Mouse (Mus musculus): Measurements from ENCODE around the gene Anks6.

Gene Anks6

DNA sequence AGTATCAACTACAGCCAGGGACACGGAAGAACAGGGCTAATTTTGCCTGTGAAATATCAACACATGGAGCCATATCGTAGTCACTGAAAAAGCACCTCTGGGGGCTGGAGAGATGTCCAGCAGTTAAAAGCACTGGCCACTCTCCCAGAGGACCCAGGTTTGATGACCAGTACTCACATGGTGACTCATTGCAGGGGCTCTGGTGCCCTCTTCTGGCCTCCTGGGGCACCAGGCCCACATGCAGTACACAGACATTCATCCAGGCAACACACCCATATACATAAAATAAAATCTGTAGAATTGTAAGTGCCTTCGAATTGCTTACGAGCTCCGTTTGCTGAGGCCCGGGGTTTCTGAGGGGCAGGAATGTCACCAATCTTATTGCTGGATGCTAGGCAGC is 10.3 kb downstream of the Anks6 start:
- no peak for DNase-seq (ENCODE audit: low read depth, low spot score)

DNA sequence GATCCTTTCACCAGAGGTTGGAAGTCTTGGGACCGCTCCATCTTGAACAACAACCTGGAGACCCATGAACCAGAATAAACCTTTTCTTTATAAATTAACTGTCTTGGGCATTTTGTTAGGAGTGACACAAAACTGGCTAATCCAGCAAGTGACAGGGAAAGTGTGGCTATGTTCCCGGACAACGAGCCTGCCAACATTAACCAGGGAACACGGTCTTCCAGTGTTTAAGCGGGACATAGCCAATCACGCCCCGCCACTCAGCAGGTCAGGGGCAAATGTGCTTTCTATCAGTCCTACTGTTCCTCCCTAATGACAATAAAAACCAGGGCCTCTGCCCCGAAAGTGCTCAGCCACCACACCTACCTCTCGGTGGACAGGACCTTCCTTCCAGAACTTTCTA is 13.4 kb downstream of the Anks6 start:
- DNase-seq (ENCODE audit: low read depth, low spot score), result no peak

- no peak for DNase-seq (ENCODE audit: low read depth, low spot score)
These were observed 17.6 kb downstream of the Anks6 start for GRCm38 (mm10) chr4:47039586-47039985.

- peak; percentile 88 for DNase-seq (ENCODE audit: low read depth, low spot score)
These were observed 19.9 kb downstream of the Anks6 start for GRCm38 (mm10) chr4:47037321-47037657.

- DNase-seq (ENCODE audit: low read depth, low spot score), result no peak
These were observed 20.5 kb downstream of the Anks6 start for GRCm38 (mm10) chr4:47036486-47037320.

DNA sequence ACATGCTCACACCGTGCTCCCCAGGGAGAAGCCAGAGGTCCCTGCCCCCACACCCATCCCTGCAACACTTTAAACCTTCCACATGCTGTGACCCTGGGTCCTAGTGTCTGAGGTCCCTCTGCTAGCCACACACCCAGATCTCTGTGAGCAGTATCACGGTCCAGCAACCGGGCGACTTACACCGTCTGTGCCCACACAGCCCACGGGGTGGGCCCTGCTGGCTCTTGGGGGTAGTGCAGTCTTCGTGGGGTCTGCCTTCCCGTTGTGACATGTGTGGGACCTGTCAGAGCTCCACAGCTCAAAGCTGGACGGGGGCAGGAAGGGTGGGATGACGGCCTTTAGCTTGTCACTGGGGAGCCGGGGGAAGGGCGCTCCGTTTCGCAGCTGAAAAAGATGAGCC is 21.7 kb downstream of the Anks6 start:
- DNase-seq (ENCODE audit: low read depth, low spot score), result no peak

DNA sequence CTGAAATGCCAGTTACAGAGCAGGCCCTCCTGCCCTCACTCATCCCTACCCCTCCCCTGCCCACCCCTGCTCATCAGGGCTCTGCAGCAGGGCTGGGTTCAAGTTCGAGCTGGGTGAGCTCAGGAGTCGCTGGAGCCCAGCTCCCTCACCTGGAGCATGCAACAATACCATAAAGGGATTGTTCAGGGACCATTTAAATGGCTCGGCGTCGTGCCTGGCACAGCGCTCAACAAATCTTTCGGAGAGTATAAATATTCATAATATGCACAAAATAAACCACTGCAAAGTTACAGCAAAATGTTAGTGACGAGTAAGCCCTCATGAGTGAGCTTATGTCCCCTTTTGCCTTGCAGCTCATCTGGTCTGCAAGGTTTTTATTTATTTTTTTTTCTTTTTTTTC is 25.1 kb downstream of the Anks6 start:
- DNase-seq (ENCODE audit: low read depth, low spot score), result no peak

GRCm38 (mm10) chr4:47028791-47029190 is 28.4 kb downstream of the Anks6 start:
- no peak for DNase-seq (ENCODE audit: low read depth, low spot score)

DNA sequence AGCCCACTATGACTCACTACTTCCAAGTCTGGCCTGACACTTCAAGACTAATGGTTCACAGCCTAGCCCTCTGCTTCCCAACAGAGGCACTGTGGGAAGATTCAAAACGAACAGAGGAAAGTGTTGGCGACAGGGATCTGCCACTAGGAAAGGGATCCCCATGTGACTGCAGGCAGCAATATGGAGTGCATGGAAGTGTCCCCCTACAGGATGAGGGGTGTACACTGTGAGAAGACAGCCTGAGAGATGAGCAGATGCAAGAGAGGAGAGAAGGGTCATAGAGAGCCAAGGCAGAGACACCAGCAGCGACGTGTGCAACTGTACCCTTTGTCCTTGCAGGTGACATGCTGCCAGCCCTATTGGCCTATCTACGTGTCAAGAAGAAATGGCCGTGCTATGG is 33.3 kb downstream of the Anks6 start:
- DNase-seq (ENCODE audit: low read depth, low spot score), result no peak

- no peak for DNase-seq (ENCODE audit: low read depth, low spot score)
These were observed 34.2 kb downstream of the Anks6 start for GRCm38 (mm10) chr4:47022804-47023603.

DNA sequence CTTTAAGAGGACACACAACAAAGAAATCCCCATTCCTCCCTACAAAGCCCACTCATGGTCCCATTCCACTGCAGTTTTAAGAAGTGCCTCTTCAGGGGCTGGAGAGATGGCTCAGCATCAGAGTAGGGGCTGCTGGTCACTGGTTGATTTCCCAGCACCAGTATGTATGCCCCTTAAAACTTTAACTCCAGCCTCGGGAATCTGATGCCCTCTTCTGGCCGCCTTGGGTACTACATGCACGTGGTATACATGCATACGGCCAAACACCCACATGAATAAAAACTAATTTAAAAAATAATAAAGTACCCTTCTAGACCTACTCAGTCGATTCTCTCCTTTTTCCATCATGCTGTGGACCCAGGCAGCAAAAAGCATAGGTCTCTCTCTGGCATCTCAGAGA is 36.7 kb downstream of the Anks6 start:
- DNase-seq (ENCODE audit: low read depth, low spot score), result peak; percentile 78

DNA sequence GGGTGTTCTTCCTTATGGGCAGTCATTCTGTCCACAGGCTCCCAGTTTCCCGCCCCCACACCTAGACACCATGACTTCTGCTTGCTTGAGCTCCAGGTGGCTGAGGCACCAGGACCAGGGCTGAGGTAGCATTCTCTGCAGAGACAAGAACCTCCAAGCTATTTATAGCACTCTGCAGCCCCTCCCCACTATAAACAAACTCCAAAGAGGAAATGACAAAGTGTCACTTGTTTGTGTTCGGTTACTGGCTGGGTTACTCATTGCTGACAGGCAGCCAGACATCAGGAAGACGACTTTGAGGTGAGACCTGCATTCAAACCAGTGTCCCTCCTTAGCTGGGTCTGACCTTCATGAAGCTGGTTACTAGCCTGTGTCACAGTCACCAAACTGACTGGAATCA is 42.1 kb downstream of the Anks6 start:
- no peak for DNase-seq (ENCODE audit: low read depth, low spot score)

DNA sequence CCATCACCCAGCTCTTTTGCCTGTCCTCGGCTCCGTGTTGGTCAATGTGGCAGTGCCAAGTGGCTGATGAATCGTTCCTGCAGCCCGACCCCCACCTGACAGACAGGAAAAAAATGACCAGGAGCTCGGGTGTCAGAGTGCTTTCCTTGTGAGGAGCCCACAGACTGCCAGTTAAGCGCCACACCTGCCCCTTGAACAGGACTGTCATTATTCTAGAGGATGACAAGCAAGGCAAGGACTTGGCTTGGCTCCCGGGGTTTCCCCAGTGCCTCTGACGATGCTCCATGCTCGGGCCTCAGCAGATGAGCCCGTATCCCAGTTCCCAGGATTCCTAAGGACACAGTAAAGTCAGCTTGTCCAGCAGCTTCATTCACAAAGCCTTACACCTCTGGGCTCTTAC is 44.8 kb downstream of the Anks6 start:
- no peak for DNase-seq (ENCODE audit: low read depth, low spot score)

GRCm38 (mm10) chr4:47010400-47011231 is 46.6 kb downstream of the Anks6 start:
- DNase-seq (ENCODE audit: low read depth, low spot score), result peak; percentile 85

- peak; percentile 51 for DNase-seq (ENCODE audit: low read depth, low spot score)
These were observed 56.4 kb downstream of the Anks6 start for GRCm38 (mm10) chr4:47000626-47001395.

- no peak for DNase-seq (ENCODE audit: low read depth, low spot score)
These were observed 59.3 kb downstream of the Anks6 start for GRCm38 (mm10) chr4:46997969-46998368.

- peak; percentile 18 for DNase-seq (ENCODE audit: low read depth, low spot score)
These were observed 64.3 kb downstream of the Anks6 start for GRCm38 (mm10) chr4:46992827-46993473.

- DNase-seq (ENCODE audit: low read depth, low spot score), result no peak
These were observed 65.3 kb downstream of the Anks6 start for GRCm38 (mm10) chr4:46991959-46992316.

GRCm38 (mm10) chr4:46991016-46991958 is 65.9 kb downstream of the Anks6 start, which contains the start of gene Gabbr2:
Gabbr2 (minus strand) TSS chr4:46991873.
- no peak for DNase-seq (ENCODE audit: low read depth, low spot score)
